Mouse (Mus musculus) fibroblast of lung, adult 2 months (primary cell): Measurements from ENCODE around the gene Itgbl1.
"Not testable (repeated sequence)": the region's sequence is repeated elsewhere in the genome, so short reads cannot be mapped to it uniquely, and the experiment has no call there.

Experiments used
- DNase-seq: peaks from one replicate; pipeline ENCODE4 v3.0.0-alpha.2; 2011; ENCODE audit warnings: low read depth

Itgbl1 gene

GRCm38 (mm10) chr14:123659921-123660385 is at the start of gene Itgbl1:
TSS of gene Itgbl1 (plus strand) at chr14:123659971.
- no peak for DNase-seq

- no peak for DNase-seq
Measured at GRCm38 (mm10) chr14:123622969-123623368, 36.8 kb upstream of the Itgbl1 start.

GRCm38 (mm10) chr14:123626501-123627179 is 33.1 kb upstream of the Itgbl1 start, which contains the start of gene Nalcn:
TSS of gene Nalcn (minus strand) at chr14:123627144.
- no peak for DNase-seq

GRCm38 (mm10) chr14:123627180-123627562 is 32.6 kb upstream of the Itgbl1 start:
- no peak for DNase-seq

GRCm38 (mm10) chr14:123661091-123661491 is 1.3 kb downstream of the Itgbl1 start:
- peak; percentile 36 for DNase-seq

GRCm38 (mm10) chr14:123662386-123662785 is 2.6 kb downstream of the Itgbl1 start:
- peak; percentile 45 for DNase-seq

GRCm38 (mm10) chr14:123663206-123663605 is 3.4 kb downstream of the Itgbl1 start:
- DNase-seq: peak; percentile 40

GRCm38 (mm10) chr14:123664451-123664850 is 4.7 kb downstream of the Itgbl1 start:
- peak; percentile 27 for DNase-seq

- DNase-seq: not testable (repeated sequence)
Measured at GRCm38 (mm10) chr14:123671076-123671475, 11.3 kb downstream of the Itgbl1 start.

GRCm38 (mm10) chr14:123678091-123678490 is 18.3 kb downstream of the Itgbl1 start:
- no peak for DNase-seq

- peak; percentile 9 for DNase-seq
Measured at GRCm38 (mm10) chr14:123714751-123715150, 55.0 kb downstream of the Itgbl1 start.

GRCm38 (mm10) chr14:123742055-123742454 is 82.3 kb downstream of the Itgbl1 start:
- DNase-seq: no peak

GRCm38 (mm10) chr14:123751017-123751416 is 91.2 kb downstream of the Itgbl1 start:
- no peak for DNase-seq

GRCm38 (mm10) chr14:123759534-123759933 is 99.8 kb downstream of the Itgbl1 start:
- DNase-seq: no peak

GRCm38 (mm10) chr14:123760079-123760478 is 100.3 kb downstream of the Itgbl1 start:
- no peak for DNase-seq

- no peak for DNase-seq
Measured at GRCm38 (mm10) chr14:123801744-123802143, 142.0 kb downstream of the Itgbl1 start.

GRCm38 (mm10) chr14:123837662-123838061 is 177.9 kb downstream of the Itgbl1 start:
- DNase-seq: no peak

GRCm38 (mm10) chr14:123843675-123844425 is 184.1 kb downstream of the Itgbl1 start:
- no peak for DNase-seq

- DNase-seq: no peak
Measured at GRCm38 (mm10) chr14:123864531-123864930, 204.8 kb downstream of the Itgbl1 start.

GRCm38 (mm10) chr14:123865779-123866726 is 206.3 kb downstream of the Itgbl1 start:
- no peak for DNase-seq

GRCm38 (mm10) chr14:123927903-123928302 is 268.1 kb downstream of the Itgbl1 start:
- no peak for DNase-seq

GRCm38 (mm10) chr14:123966531-123966930 is 306.8 kb downstream of the Itgbl1 start:
- no peak for DNase-seq
